Mouse (Mus musculus) urinary bladder, adult 18-20 months (tissue): ENCODE measurements around the gene Pkn3.
"Not testable (repeated sequence)": the region's sequence is repeated elsewhere in the genome, so short reads cannot be mapped to it uniquely, and the experiment has no call there.

Experiments used
- DNase-seq, 2 experiments: peaks; one replicate each; pipeline ENCODE4 v3.0.0; 2022; ENCODE audit warnings: low spot score in 2 of 2, mixed read lengths in 2 of 2

Gene Pkn3

GRCm38 (mm10) chr2:30095882-30096527 is 18.5 kb downstream of the Pkn3 start:
- DNase-seq: no peak

DNA sequence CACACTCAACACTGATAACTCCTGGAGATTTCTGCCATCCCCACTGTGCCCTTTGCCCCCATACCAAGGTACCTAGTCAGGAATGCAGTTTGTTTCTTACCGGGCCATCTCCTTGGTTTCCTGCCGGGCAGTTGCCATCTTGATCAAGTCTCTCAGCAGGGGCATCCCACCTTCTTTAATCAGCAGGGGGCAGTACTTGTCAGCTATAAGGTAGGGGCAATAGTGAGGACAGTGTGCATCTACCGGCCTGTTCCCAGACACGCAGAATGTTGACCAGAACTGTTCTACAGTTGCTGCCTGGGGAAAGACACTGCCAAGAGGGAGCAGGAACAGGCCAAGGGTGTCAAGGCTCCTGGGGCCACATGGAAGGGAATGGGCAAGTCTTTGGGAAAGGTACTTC is 22.7 kb downstream of the Pkn3 start:
- no peak for DNase-seq

DNA sequence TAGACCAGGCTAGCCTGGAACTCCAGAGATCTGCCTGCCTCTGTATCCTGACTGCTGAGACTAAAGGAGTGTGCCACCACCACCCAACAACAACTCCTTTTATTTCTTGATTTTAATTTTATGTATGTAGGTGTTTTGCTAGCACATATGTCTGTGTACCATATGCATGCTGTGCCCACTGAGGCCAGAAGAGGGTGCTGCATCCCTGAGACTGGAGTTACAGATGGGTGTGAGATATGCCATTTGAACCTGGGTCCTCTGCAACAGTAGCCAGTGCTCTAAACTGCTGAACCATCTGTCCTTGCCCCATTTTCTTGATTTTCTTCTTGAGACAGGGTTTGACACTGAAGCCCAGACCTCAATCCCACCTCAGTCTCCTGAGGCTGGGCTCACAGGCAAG is 28.9 kb downstream of the Pkn3 start:
- peak in 1 of 2 experiments; percentile 22 for DNase-seq

- DNase-seq: no peak
Measured at GRCm38 (mm10) chr2:30107646-30108045, 30.2 kb downstream of the Pkn3 start.

- DNase-seq: no peak
Measured at GRCm38 (mm10) chr2:30108260-30108659, 30.8 kb downstream of the Pkn3 start.

- DNase-seq: no peak
Measured at GRCm38 (mm10) chr2:30111500-30111899, 34.0 kb downstream of the Pkn3 start.

DNA sequence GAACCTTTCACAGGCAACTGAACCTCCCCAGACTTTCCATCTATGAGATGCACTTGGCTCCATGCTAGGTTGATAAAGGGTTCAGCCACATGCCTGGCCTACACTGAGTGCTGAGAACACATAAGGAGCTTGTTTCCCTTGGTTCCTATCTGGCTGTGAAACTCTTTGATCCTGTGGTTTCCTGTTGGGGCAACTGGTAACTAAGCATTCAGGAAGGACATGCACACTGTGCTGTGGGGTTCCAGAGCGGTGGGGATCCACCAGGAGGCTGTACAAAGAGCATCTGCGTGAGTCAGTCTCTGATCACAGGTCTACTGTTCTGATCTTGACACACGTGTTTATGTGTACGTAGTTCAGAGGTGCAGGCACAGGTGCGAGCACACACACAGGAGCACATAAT is 35.1 kb downstream of the Pkn3 start:
- DNase-seq: no peak

DNA sequence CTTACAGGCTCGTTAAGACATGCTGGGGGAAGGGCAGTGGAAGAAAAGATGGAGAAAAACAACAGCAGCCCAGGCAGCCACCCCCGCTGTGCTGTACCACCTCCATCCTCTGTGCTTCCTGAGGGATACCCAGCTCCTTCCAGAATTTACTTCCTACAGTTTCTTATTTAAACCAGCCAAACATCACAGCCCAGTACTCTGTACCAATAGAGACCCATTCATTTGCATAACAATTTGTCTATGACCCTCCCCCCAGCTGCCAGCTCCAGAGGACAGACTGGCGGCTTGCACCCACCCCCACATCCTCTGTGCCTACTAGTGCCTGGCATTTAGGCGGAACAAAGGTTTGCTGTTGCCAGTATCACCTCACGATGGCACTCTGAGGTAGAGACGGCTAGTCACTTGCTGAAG is 42.2 kb downstream of the Pkn3 start:
- DNase-seq: no peak

DNA sequence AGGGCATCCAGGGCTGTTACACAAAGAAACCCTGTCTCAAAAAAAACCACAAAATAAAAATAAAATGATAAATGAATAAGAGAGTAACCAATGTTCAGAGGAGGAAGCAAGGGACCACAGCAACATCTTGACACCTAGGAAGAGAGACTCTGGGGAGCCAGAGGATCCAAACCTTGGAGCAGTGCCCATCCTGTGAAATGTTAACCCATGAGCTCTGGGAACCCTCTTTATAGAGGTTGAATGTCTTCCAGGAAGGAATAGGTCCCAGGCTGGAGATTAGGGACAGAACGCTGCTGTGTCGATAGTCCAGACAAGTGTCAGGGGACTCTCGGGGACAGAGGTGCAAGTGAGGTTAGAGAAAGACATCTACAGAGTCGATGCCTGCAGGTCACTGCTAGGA is 42.8 kb downstream of the Pkn3 start:
- no peak for DNase-seq

DNA sequence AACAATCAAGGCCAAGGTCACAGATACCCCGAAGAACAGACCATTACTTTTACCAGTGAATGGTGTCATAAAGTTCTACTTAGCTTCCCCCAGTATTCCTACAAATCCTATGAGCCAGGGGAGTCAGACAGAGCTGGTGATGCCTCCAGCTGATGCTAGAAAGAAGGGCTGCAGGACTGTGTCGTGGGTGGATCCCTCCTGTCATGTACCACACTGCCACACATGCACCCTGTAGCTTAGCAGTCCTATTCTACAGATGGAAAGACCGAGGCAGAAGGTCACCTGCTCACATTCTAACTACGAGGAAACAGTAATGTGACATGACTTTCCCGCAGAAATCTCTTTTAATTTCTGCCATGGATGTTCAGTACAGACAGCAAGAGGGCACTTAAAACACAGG is 45.3 kb downstream of the Pkn3 start:
- no peak for DNase-seq

DNA sequence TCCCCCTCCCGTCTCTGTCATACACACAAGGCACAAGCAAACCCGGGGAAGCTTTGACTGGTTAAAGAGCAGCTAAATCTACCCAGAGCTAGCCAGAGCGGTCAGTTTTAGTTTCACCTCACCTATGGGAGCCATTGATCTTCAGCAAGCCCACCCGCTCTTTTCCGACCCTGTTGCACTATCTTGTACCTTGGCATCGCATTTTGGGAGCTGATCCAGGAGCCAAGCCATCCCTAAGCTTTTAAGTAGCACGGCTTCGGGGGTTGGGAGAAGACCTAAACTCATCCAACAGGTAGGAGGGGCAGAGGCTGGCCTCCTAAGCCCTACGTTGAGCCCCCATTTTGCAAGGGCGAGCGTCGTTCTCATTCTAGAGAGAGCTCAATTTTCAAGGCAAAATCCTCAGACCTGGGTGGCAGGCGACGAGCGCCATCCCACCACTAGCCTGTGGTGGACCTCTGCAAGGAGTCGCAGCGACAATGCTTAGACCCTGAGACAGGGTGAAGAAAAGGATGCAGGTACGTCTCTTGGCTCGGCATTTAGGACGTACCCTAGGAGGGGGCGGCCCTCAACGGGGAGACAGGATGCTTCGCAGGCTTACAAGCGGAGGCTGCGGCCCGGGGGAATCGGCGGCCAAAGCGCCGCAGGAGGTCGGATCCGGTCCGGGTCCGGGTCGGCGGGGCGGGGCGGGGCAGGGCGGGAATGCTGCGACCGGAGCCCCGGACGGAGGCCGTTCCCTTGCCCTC is 46.4 kb downstream of the Pkn3 start:
- no peak for DNase-seq

GRCm38 (mm10) chr2:30124472-30125274 is 47.2 kb downstream of the Pkn3 start, which contains the start of gene Zer1:
Gene Zer1, minus strand, starts transcription at chr2:30124585.
- DNase-seq: peak; percentile 93 to 94

DNA sequence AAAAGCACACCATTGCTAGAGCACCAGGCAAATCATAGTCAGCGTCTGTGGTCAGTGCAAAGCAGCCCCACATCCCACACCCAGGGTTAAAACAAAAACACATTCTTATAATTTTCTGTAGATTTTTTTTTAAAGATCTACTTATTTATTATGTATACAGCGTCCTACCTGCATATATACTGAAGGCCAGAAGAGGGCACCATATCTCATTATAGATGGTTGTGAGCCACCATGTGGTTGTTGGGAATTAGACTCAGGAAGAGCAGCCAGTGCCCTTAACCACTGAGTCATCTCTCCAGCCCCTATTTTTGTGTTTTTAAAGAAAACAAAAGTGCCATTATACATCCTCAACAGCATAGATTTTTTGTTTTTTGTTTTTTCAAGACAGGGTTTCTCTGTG is 51.3 kb downstream of the Pkn3 start:
- no peak for DNase-seq

GRCm38 (mm10) chr2:30130156-30130555 is 52.7 kb downstream of the Pkn3 start:
- DNase-seq: no peak

DNA sequence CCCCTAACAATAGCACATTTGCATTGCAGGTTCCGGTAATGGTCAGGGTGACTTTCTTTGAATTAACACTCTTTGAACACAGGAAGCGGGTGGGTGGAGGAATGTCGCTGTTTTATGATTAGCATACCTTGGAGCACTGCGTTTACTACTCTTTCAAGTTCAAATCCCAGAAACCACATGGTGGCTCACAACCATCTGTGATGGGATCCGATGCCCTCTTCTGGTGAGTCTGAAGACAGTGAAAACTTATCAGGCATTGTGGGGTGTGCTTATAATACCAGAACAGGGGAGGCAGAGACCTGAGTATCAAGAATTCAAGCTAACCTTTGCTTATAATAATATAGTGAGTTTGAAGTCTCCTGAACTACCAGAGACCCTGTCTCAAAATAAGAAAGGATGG is 53.8 kb downstream of the Pkn3 start:
- not testable (repeated sequence) for DNase-seq

DNA sequence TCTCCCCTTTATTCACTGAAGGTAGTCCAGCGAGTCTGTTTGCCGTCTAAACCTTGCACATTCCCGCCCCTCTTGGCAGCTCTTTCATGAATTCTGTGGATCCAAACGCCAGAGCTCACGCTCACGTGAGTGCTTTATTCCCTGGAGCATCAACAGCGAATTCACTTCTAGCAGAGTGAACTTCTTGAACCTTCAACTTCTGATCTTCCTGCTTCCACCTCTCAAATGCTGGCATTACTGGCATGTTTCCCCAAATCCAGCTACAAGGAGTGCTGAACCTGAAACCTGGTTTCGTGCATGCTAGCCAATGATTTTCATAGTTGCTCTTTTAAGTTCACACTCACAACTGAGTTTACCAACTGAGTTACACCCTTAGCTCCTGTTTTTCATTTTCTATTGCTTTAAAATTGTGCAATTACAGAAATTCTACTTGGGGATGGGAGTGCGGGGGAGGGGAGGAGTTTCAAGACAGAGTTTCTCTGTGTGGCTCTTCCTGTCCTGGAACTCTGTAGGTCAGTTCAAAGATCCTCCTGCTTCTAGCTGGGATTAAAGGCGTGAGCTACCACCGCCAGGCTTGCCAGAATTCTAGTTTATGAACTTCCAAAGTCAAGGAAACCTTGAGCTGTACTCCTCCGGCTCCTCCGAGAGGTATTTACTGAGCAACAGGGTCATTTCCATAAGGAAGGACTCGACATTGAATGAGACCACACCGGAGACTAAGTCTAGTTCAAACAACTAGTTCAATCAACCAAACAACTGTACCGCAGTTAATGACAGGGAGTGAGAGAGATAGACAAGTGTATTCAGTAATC is 55.5 kb downstream of the Pkn3 start:
- peak in 1 of 2 experiments; percentile 17 for DNase-seq

DNA sequence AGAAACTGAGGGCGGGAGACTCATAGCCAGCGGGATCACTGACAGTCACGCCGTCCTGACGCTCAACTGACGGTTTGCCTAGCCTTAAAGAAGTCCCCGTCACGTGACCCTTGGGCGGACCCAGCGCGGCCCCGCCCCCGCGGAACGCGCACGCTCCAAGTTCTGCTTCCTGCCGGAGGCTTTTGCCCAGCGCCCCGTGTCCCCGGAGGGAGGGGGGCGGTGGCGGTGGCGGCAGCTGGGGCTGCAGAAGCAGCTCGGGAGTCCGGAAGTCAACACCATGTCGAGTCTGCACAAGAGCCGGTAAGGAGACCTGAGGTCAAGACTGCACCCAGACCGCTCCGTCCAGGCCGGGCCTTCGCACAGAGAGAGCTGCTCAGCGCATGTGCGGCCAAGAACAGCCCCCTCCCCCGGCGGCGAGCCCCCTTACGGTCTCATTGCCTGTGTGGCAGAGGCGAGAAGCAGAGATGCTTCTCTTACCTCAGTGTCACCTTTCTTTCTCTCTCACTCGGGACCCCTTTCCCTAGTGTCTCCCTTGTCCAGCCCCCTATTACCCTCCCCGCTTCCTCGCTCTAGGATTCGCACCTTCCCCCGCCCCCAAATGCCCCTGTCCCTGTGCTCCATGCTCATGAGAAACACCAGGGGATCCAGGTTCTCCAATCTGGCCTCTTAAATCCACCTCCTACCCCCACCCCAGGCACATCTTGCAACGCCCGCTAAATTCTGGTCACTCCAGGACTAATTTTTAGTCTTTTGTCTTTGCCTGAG is 56.3 kb downstream of the Pkn3 start, which contains the start of gene Tbc1d13:
TSS of gene Tbc1d13 (plus strand) at position 134 of the 765 bp plus-strand sequence.
- peak; percentile 96 to 99 for DNase-seq

GRCm38 (mm10) chr2:30134378-30134711 is 56.9 kb downstream of the Pkn3 start:
- no peak for DNase-seq

DNA sequence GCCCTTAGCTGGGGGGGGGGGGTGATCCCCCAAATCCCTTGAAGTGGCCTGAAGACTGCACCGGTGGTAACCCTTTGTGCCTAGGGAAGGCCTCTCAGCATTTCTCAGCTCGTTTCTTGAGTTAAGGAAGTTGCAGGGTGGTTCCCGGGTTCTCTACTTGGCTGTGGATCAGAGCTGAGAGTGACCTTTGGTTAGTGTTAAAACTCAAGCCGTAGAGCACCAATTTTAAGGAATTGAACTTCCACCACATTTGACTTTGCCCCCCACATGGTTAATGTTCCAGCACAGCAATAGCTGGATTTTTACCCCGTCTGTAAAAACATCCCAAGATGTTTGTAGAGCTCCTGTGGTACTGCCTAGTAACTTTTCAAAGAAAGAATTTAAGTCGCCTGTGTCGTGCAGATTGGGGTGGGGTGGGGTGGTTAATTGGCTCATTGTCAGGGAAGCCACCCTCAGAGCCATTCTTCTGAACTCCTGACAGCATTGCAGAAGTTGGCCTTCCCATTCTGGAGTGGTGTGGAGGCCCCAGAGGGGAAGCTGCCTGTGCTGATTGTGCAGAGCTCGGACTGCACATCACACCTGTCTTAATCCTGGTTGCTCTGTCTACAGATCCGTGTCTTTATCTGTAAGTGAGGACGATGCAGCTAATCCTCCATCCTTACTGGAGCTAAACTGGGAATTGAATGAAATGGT is 57.6 kb downstream of the Pkn3 start:
- no peak for DNase-seq

- no peak for DNase-seq
Measured at GRCm38 (mm10) chr2:30136458-30136857, 59.0 kb downstream of the Pkn3 start.
